Mouse (Mus musculus) hindbrain, embryonic 16.5 days (tissue): Measurements from ENCODE around the gene Lipc. TPM values are rescaled to one million over a fixed set of nuclear protein-coding genes. Genes with fewer than 3 reads are reported as not detected.
A peak's percentile ranks its signal among the peaks of the same experiment; 100 is the strongest.

Experiments
- ATAC-seq: fragments of 200-750 bp; cut with Nextera tagmentation; 2 replicates; pipeline ENCODE4 v1.8.0; 2017; ENCODE audit warnings: moderate TSS enrichment, moderate library complexity
- H3K27ac ChIP-seq: fragments of 300-500 bp; sonication (generic); 2 replicates; pipeline ENCODE4 v1.5.1; 2014; ENCODE audit warnings: low read depth, mild to moderate bottlenecking, control low read depth, low read length, moderate library complexity
- H3K27me3 ChIP-seq: fragments of 300-500 bp; sonication (generic); replicated peaks from 2 replicates; pipeline ENCODE4 v1.6.1; 2014; ENCODE audit warnings: low read length; ENCODE audit not compliant: control insufficient read depth, insufficient read depth
- H3K36me3 ChIP-seq: fragments of 300-500 bp; sonication (generic); 2 replicates; pipeline ENCODE4 v1.6.1; 2014; ENCODE audit warnings: mild to moderate bottlenecking, low read length, moderate library complexity, mixed read lengths; ENCODE audit not compliant: control insufficient read depth, insufficient read depth
- H3K4me1 ChIP-seq: fragments of 300-500 bp; sonication (generic); 2 replicates; pipeline ENCODE4 v1.6.1; 2014; ENCODE audit warnings: low read depth, low read length; ENCODE audit not compliant: control insufficient read depth, insufficient read depth
- H3K4me2 ChIP-seq: fragments of 300-500 bp; sonication (generic); 2 replicates; pipeline ENCODE4 v1.6.1; 2014; ENCODE audit warnings: mild to moderate bottlenecking, low read length, control low read depth, moderate library complexity
- H3K4me3 ChIP-seq: fragments of 300-500 bp; sonication (generic); 2 replicates; pipeline ENCODE4 v1.5.1; 2014; ENCODE audit warnings: mild to moderate bottlenecking, low read length, control low read depth, moderate library complexity
- H3K9ac ChIP-seq: fragments of 300-500 bp; sonication (generic); 2 replicates; pipeline ENCODE4 v1.6.1; 2014; ENCODE audit warnings: low read depth, mild to moderate bottlenecking, control low read depth, low read length, moderate library complexity
- H3K9me3 ChIP-seq: fragments of 300-500 bp; sonication (generic); 2 replicates; pipeline ENCODE4 v1.6.1; 2014; ENCODE audit warnings: mild to moderate bottlenecking, low read length, moderate library complexity; ENCODE audit not compliant: control insufficient read depth
- WGBS: fragments of 180-500 bp; shearing (Covaris S2); extraction: QIAGEN DNeasy Blood & Tissue Kit; methylation state at CpG from one replicate; pipeline ENCODE4 v1.1.7; 2014; 5-methylcytosine and 5-hydroxymethylcytosine counted together
- polyA plus RNA-seq: library from polyadenylated mRNA; unstranded; fragments of >200 nt; fragmentation: Nextera tagmentation; extraction: Ambion mirVana; gene quantifications from 2 replicates; pipeline ENCODE4 v1.2.1, GENCODE M21; 2015

Lipc gene
- polyA plus RNA-seq, 1 experiment from 2014 or later = 0.26 TPM

GRCm38 (mm10) chr9:70942686-70943333 lies 9.2 kb downstream of the Lipc start:
- Histone ChIP-seq H3K9me3 (no peaks in the 10 kb centered on the region), H3K9ac (no peak overlapping the region), H3K36me3 (no peaks in the 10 kb centered on the region), H3K4me3 (no peak overlapping the region), H3K4me1 (no peaks in the 10 kb centered on the region), H3K27ac (no peak overlapping the region), H3K4me2 (no peak overlapping the region), H3K27me3 (no peaks in the 10 kb centered on the region)
- no peak for ATAC-seq
- 84% methylated on average over 9 of the region's 9 CpGs for WGBS

- no peak overlapping the region for H3K4me2 ChIP-seq
- no peak overlapping the region for H3K4me3 ChIP-seq
- no peaks in the 10 kb centered on the region for H3K4me1 ChIP-seq
- H3K27me3 ChIP-seq = no peaks in the 10 kb centered on the region
- H3K9ac ChIP-seq = no peak overlapping the region
- WGBS = 71% methylated on average over 8 of the region's 8 CpGs
- H3K27ac ChIP-seq = no peak overlapping the region
- H3K36me3 ChIP-seq = no peaks in the 10 kb centered on the region
- ATAC-seq = no peak
- no peaks in the 10 kb centered on the region for H3K9me3 ChIP-seq
These were observed 12.1 kb downstream of the Lipc start for GRCm38 (mm10) chr9:70939752-70940501.

- H3K4me1 ChIP-seq = no peaks in the 10 kb centered on the region
- no peak overlapping the region for H3K4me2 ChIP-seq
- 63% methylated on average over 2 of the region's 2 CpGs for WGBS
- no peaks in the 10 kb centered on the region for H3K27me3 ChIP-seq
- H3K4me3 ChIP-seq = no peak overlapping the region
- H3K27ac ChIP-seq = no peak overlapping the region
- H3K36me3 ChIP-seq = no peaks in the 10 kb centered on the region
- no peak for ATAC-seq
- H3K9me3 ChIP-seq = no peaks in the 10 kb centered on the region
- no peak overlapping the region for H3K9ac ChIP-seq
These were observed 13.2 kb downstream of the Lipc start for GRCm38 (mm10) chr9:70938850-70939249.

GRCm38 (mm10) chr9:70938134-70938533 lies 13.9 kb downstream of the Lipc start:
- ATAC-seq = no peak
- Histone ChIP-seq H3K36me3 (no peaks in the 10 kb centered on the region), H3K4me3 (no peak overlapping the region), H3K27me3 (no peaks in the 10 kb centered on the region), H3K27ac (no peak overlapping the region), H3K4me1 (no peaks in the 10 kb centered on the region), H3K9me3 (no peaks in the 10 kb centered on the region), H3K9ac (no peak overlapping the region), H3K4me2 (no peak overlapping the region)
- 90% methylated on average over 6 of the region's 6 CpGs for WGBS

DNA sequence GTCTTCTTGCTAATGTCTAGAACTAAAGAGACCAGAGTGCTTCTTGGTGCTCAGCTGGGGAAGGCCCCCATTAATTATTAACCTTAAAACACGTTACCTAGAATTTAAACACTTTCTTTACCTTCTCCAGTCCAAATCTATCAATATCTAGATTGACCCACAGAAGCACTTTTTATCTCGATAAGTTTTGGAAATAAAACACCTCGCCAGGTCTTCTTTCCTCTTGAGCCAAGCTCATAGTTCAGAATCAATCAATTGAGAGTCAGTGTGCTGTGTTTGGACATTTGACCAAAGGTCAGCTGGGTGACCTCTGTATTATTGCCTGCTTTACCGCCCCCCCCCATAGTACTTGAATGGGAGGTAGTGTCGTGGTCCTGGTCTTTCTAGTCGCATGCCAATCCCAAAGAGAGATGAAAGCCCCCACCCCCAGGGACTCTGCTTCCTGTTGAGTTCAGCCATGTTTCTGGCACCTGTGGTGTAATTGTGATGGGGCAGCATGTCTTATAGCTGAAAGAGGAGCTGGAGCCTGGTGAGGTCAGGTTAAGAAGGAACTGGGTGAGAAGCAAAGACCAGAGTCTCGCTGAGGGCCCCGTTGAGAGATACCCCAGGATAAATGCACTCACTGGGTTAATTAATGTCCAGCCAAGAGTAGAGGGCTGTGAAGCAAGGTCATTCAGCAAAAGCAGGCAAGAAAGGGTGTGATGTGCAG lies 17.3 kb downstream of the Lipc start:
- ATAC-seq = no peak
- no peak overlapping the region for H3K9ac ChIP-seq
- H3K27ac ChIP-seq = no peak overlapping the region
- 54% methylated on average over 8 of the region's 8 CpGs for WGBS
- no peaks in the 10 kb centered on the region for H3K27me3 ChIP-seq
- H3K4me3 ChIP-seq = no peak overlapping the region
- no peaks in the 10 kb centered on the region for H3K36me3 ChIP-seq
- no peaks in the 10 kb centered on the region for H3K4me1 ChIP-seq
- no peaks in the 10 kb centered on the region for H3K9me3 ChIP-seq
- no peak overlapping the region for H3K4me2 ChIP-seq

- H3K9me3 ChIP-seq = no peaks in the 10 kb centered on the region
- no peak overlapping the region for H3K4me3 ChIP-seq
- H3K4me2 ChIP-seq = no peak overlapping the region
- ATAC-seq = no peak
- no peaks in the 10 kb centered on the region for H3K36me3 ChIP-seq
- H3K9ac ChIP-seq = no peak overlapping the region
- no peaks in the 10 kb centered on the region for H3K4me1 ChIP-seq
- H3K27ac ChIP-seq = no peak overlapping the region
- 70% methylated on average over 5 of the region's 5 CpGs for WGBS
- no peaks in the 10 kb centered on the region for H3K27me3 ChIP-seq
These were observed 21.4 kb downstream of the Lipc start for GRCm38 (mm10) chr9:70930641-70931020.

GRCm38 (mm10) chr9:70929840-70930640 lies 22.0 kb downstream of the Lipc start:
- H3K4me1 ChIP-seq = no peaks in the 10 kb centered on the region
- no peaks in the 10 kb centered on the region for H3K9me3 ChIP-seq
- peak overlapping the region; percentile 44; the same call in 1 of the 2 replicates for H3K27ac ChIP-seq
- no peak overlapping the region for H3K4me3 ChIP-seq
- no peak overlapping the region for H3K9ac ChIP-seq
- no peaks in the 10 kb centered on the region for H3K27me3 ChIP-seq
- ATAC-seq = peak; percentile 45; the same call in 1 of the 2 replicates
- H3K4me2 ChIP-seq = no peak overlapping the region
- no peaks in the 10 kb centered on the region for H3K36me3 ChIP-seq
- 54% methylated on average over 15 of the region's 15 CpGs for WGBS

GRCm38 (mm10) chr9:70928472-70928871 lies 23.6 kb downstream of the Lipc start:
- WGBS = 91% methylated on average over 1 of the region's 1 CpGs
- no peaks in the 10 kb centered on the region for H3K9me3 ChIP-seq
- H3K4me2 ChIP-seq = no peak overlapping the region
- no peaks in the 10 kb centered on the region for H3K4me1 ChIP-seq
- H3K4me3 ChIP-seq = no peak overlapping the region
- no peaks in the 10 kb centered on the region for H3K27me3 ChIP-seq
- no peak overlapping the region for H3K9ac ChIP-seq
- no peak for ATAC-seq
- H3K27ac ChIP-seq = no peak overlapping the region
- no peaks in the 10 kb centered on the region for H3K36me3 ChIP-seq

DNA sequence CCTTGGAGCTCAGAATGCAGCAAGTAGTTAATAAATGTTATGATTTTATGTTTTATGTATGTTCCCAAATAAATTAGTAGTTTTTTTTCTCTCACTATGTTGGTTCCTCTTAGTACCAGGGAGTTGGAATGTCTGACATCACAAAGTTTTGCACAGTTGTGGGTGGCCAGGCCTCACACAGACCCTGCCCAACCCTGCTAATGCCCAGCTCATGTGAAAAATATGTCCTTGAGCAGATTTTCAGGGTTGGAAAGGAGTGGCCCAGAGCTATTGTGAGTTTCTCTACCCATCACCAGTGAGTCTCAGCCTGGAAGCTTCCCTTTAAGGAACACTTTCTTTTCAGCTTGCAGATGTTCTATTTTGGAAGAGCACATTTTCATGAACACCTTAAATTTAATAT lies 24.3 kb downstream of the Lipc start:
- ATAC-seq = no peak
- no peak overlapping the region for H3K9ac ChIP-seq
- no peaks in the 10 kb centered on the region for H3K4me1 ChIP-seq
- no peak overlapping the region for H3K4me2 ChIP-seq
- no peaks in the 10 kb centered on the region for H3K9me3 ChIP-seq
- no peaks in the 10 kb centered on the region for H3K36me3 ChIP-seq
- no peaks in the 10 kb centered on the region for H3K27me3 ChIP-seq
- H3K4me3 ChIP-seq = no peak overlapping the region
- H3K27ac ChIP-seq = no peak overlapping the region
